Mouse (Mus musculus) ES-CJ7 (cell line): ENCODE measurements around the gene Dennd1a.

ENCODE experiments used
- DNase-seq: peaks from one replicate; pipeline ENCODE4 v3.0.0; 2011; ENCODE audit warnings: low read depth, low spot score

Gene Dennd1a

GRCm38 (mm10) chr2:38111655-38112351 is 175.4 kb downstream of the Dennd1a start:
- no peak for DNase-seq

- DNase-seq: no peak
Measured at GRCm38 (mm10) chr2:38108586-38108985, 178.6 kb downstream of the Dennd1a start.

GRCm38 (mm10) chr2:38102674-38103073 is 184.5 kb downstream of the Dennd1a start:
- no peak for DNase-seq

GRCm38 (mm10) chr2:38100289-38100688 is 186.9 kb downstream of the Dennd1a start:
- DNase-seq: no peak

GRCm38 (mm10) chr2:38099120-38099773 is 187.9 kb downstream of the Dennd1a start:
- DNase-seq: no peak

GRCm38 (mm10) chr2:38097469-38097868 is 189.7 kb downstream of the Dennd1a start:
- no peak for DNase-seq

- no peak for DNase-seq
Measured at GRCm38 (mm10) chr2:38096328-38096727, 190.9 kb downstream of the Dennd1a start.

GRCm38 (mm10) chr2:38094380-38095163 is 192.6 kb downstream of the Dennd1a start:
- no peak for DNase-seq

GRCm38 (mm10) chr2:38093968-38094367 is 193.2 kb downstream of the Dennd1a start:
- no peak for DNase-seq

- DNase-seq: no peak
Measured at GRCm38 (mm10) chr2:38093242-38093641, 193.9 kb downstream of the Dennd1a start.

GRCm38 (mm10) chr2:38088346-38088745 is 198.8 kb downstream of the Dennd1a start:
- DNase-seq: no peak

GRCm38 (mm10) chr2:38085058-38085457 is 202.1 kb downstream of the Dennd1a start:
- DNase-seq: no peak

GRCm38 (mm10) chr2:38083251-38083650 is 203.9 kb downstream of the Dennd1a start:
- DNase-seq: no peak

- no peak for DNase-seq
Measured at GRCm38 (mm10) chr2:38074495-38074894, 212.7 kb downstream of the Dennd1a start.

GRCm38 (mm10) chr2:38072061-38072460 is 215.1 kb downstream of the Dennd1a start:
- no peak for DNase-seq

- no peak for DNase-seq
Measured at GRCm38 (mm10) chr2:38068171-38068572, 219.0 kb downstream of the Dennd1a start.

GRCm38 (mm10) chr2:38065914-38066313 is 221.3 kb downstream of the Dennd1a start:
- DNase-seq: no peak

GRCm38 (mm10) chr2:38064266-38064665 is 222.9 kb downstream of the Dennd1a start:
- no peak for DNase-seq

GRCm38 (mm10) chr2:38062156-38062555 is 225.0 kb downstream of the Dennd1a start:
- no peak for DNase-seq

- no peak for DNase-seq
Measured at GRCm38 (mm10) chr2:38061474-38061873, 225.7 kb downstream of the Dennd1a start.

GRCm38 (mm10) chr2:38052440-38052839 is 234.8 kb downstream of the Dennd1a start:
- no peak for DNase-seq

- DNase-seq: no peak
Measured at GRCm38 (mm10) chr2:38051485-38052085, 235.6 kb downstream of the Dennd1a start.
